Mouse (Mus musculus): ENCODE data around the gene Ctnnbip1.

DNA sequence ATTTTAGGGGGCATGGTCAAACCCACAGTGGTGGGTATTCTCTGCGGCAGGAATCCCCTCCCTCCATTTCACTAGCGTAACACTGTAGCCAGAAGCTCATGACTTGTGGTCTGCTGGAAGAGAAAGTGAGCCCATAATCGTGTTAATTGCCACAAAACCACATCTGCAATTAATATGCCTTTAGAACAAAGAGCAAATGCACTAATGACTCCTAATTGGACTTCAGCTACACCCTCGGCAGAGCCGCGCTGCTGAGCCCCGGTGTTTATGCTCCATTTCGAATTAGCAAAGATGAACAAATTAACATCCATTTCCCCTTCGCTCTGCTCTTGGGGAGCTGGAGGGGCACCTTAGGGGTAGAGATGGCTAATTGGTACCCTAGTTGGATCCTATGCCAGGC lies 58.0 kb downstream of the Ctnnbip1 start:
- TF ChIP-seq POLR2A (IDR thresholded peaks at IDR 0.05; ENCODE audit: control insufficient read depth, low read depth, low read length): no peak
- no peak for TF ChIP-seq CTCF (IDR thresholded peaks at IDR 0.05; ENCODE audit: control insufficient read depth, insufficient read depth, insufficient replicate concordance, low read depth, low read length)
